Mouse (Mus musculus) intestine, embryonic 15.5 days (tissue): Measurements from ENCODE around the gene Ergic1. TPM values are rescaled to one million over a fixed set of nuclear protein-coding genes. Genes with fewer than 3 reads are reported as not detected.

Source experiments
- ATAC-seq: fragments of 200-750 bp; cut with Nextera tagmentation; 2 replicates; pipeline ENCODE4 v1.8.0; 2017; ENCODE audit warnings: moderate TSS enrichment, moderate library complexity
- H3K27ac ChIP-seq: fragments of 300-500 bp; sonication (generic); 2 replicates; pipeline ENCODE4 v1.5.1; 2015; ENCODE audit warnings: mild to moderate bottlenecking, inconsistent platforms
- H3K27me3 ChIP-seq: fragments of 300-500 bp; sonication (generic); replicated peaks from 2 replicates; pipeline ENCODE4 v1.6.1; 2015; ENCODE audit warnings: inconsistent platforms
- H3K36me3 ChIP-seq: fragments of 300-500 bp; sonication (generic); 2 replicates; pipeline ENCODE4 v1.6.1; 2015; ENCODE audit warnings: inconsistent platforms
- H3K4me1 ChIP-seq: fragments of 300-500 bp; sonication (generic); replicated peaks from 2 replicates; pipeline ENCODE4 v1.6.1; 2015; ENCODE audit warnings: inconsistent platforms
- H3K4me2 ChIP-seq: fragments of 300-500 bp; sonication (generic); replicated peaks from 2 replicates; pipeline ENCODE4 v1.6.1; 2015; ENCODE audit warnings: mild to moderate bottlenecking, inconsistent platforms
- H3K4me3 ChIP-seq: fragments of 300-500 bp; sonication (generic); replicated peaks from 2 replicates; pipeline ENCODE4 v1.5.1; 2015; ENCODE audit warnings: inconsistent platforms
- H3K9ac ChIP-seq: fragments of 300-500 bp; sonication (generic); 2 replicates; pipeline ENCODE4 v1.6.1; 2015; ENCODE audit warnings: inconsistent platforms
- H3K9me3 ChIP-seq: fragments of 300-500 bp; sonication (generic); 2 replicates; pipeline ENCODE4 v1.6.1; 2016; ENCODE audit warnings: inconsistent platforms
- WGBS: fragments of 180-500 bp; shearing (Covaris S2); methylation state at CpG from one replicate; pipeline ENCODE4 v1.1.7; 2015; 5-methylcytosine and 5-hydroxymethylcytosine counted together
- polyA plus RNA-seq: library from polyadenylated mRNA; unstranded; fragments of >200 nt; fragmentation: Nextera tagmentation; extraction: Ambion mirVana; gene quantifications from 2 replicates; pipeline ENCODE4 v1.2.1, GENCODE M21; 2015

The Ergic1 gene
- polyA plus RNA-seq, 1 experiment from 2014 or later: 97.0 TPM

GRCm38 (mm10) chr17:26643456-26643855, 82.2 kb downstream of the Ergic1 start:
- Histone ChIP-seq H3K4me1 (no peaks in the 10 kb centered on the region), H3K36me3 (peaks cover 46% of the 10 kb centered on the region), H3K27ac (no peak overlapping the region), H3K27me3 (no peaks in the 10 kb centered on the region), H3K9ac (no peak overlapping the region), H3K4me3 (no peak overlapping the region), H3K4me2 (no peak overlapping the region), H3K9me3 (no peaks in the 10 kb centered on the region)
- 95% methylated on average over 8 of the region's 8 CpGs for WGBS
- ATAC-seq: no peak

GRCm38 (mm10) chr17:26643993-26644392, 82.7 kb downstream of the Ergic1 start:
- H3K4me3 ChIP-seq: no peak overlapping the region
- no peak overlapping the region for H3K4me2 ChIP-seq
- H3K9me3 ChIP-seq: no peaks in the 10 kb centered on the region
- H3K36me3 ChIP-seq: peaks cover 46% of the 10 kb centered on the region
- H3K27ac ChIP-seq: no peak overlapping the region
- no peaks in the 10 kb centered on the region for H3K4me1 ChIP-seq
- 93% methylated on average over 2 of the region's 2 CpGs for WGBS
- H3K9ac ChIP-seq: no peak overlapping the region
- H3K27me3 ChIP-seq: no peaks in the 10 kb centered on the region
- no peak for ATAC-seq

- peaks cover 46% of the 10 kb centered on the region for H3K36me3 ChIP-seq
- no peak overlapping the region for H3K9ac ChIP-seq
- no peaks in the 10 kb centered on the region for H3K9me3 ChIP-seq
- H3K27me3 ChIP-seq: no peaks in the 10 kb centered on the region
- 83% methylated on average over 9 of the region's 9 CpGs for WGBS
- H3K4me2 ChIP-seq: no peak overlapping the region
- no peak for ATAC-seq
- H3K4me3 ChIP-seq: no peak overlapping the region
- no peak overlapping the region for H3K27ac ChIP-seq
- no peaks in the 10 kb centered on the region for H3K4me1 ChIP-seq
Observed at GRCm38 (mm10) chr17:26644509-26645410, 83.5 kb downstream of the Ergic1 start.

- Histone ChIP-seq H3K27me3 (no peaks in the 10 kb centered on the region), H3K27ac (no peak overlapping the region), H3K9me3 (no peaks in the 10 kb centered on the region), H3K9ac (no peak overlapping the region), H3K4me1 (no peaks in the 10 kb centered on the region), H3K4me3 (no peak overlapping the region), H3K36me3 (peaks cover 39% of the 10 kb centered on the region), H3K4me2 (no peak overlapping the region)
- no peak for ATAC-seq
- WGBS: 85% methylated on average over 8 of the region's 8 CpGs
Observed at GRCm38 (mm10) chr17:26645411-26645854, 84.1 kb downstream of the Ergic1 start.

- Histone ChIP-seq H3K4me1 (no peaks in the 10 kb centered on the region), H3K27me3 (no peaks in the 10 kb centered on the region), H3K4me3 (no peak overlapping the region), H3K4me2 (no peak overlapping the region), H3K27ac (peak overlapping the region; percentile 46), H3K9ac (no peak overlapping the region), H3K36me3 (peaks cover 28% of the 10 kb centered on the region), H3K9me3 (no peaks in the 10 kb centered on the region)
- peak; percentile 53 for ATAC-seq
- WGBS: 42% methylated on average over 13 of the region's 13 CpGs
Observed at GRCm38 (mm10) chr17:26647283-26647682, 86.0 kb downstream of the Ergic1 start.

- Histone ChIP-seq H3K9me3 (no peaks in the 10 kb centered on the region), H3K27ac (no peak overlapping the region), H3K36me3 (peaks cover 18% of the 10 kb centered on the region; the same call in 1 of the 2 replicates), H3K27me3 (no peaks in the 10 kb centered on the region), H3K4me1 (no peaks in the 10 kb centered on the region), H3K4me2 (no peak overlapping the region), H3K9ac (no peak overlapping the region), H3K4me3 (no peak overlapping the region)
- ATAC-seq: no peak
- 87% methylated on average over 4 of the region's 4 CpGs for WGBS
Observed at GRCm38 (mm10) chr17:26649565-26649964, 88.3 kb downstream of the Ergic1 start.

GRCm38 (mm10) chr17:26650451-26651363, 89.4 kb downstream of the Ergic1 start:
- Histone ChIP-seq H3K27ac (peak overlapping the region; percentile 27; the same call in 1 of the 2 replicates), H3K4me1 (no peaks in the 10 kb centered on the region), H3K4me2 (no peak overlapping the region), H3K9ac (no peak overlapping the region), H3K36me3 (peaks cover 20% of the 10 kb centered on the region; the same call in 1 of the 2 replicates), H3K4me3 (no peak overlapping the region), H3K9me3 (no peaks in the 10 kb centered on the region), H3K27me3 (no peaks in the 10 kb centered on the region)
- no peak for ATAC-seq
- 66% methylated on average over 14 of the region's 14 CpGs for WGBS

- H3K4me3 ChIP-seq: no peak overlapping the region
- no peak overlapping the region for H3K27ac ChIP-seq
- WGBS: 36% methylated on average over 19 of the region's 21 CpGs
- no peaks in the 10 kb centered on the region for H3K27me3 ChIP-seq
- H3K4me2 ChIP-seq: no peak overlapping the region
- no peak overlapping the region for H3K9ac ChIP-seq
- peaks cover 14% of the 10 kb centered on the region for H3K4me1 ChIP-seq
- ATAC-seq: no peak
- H3K9me3 ChIP-seq: no peaks in the 10 kb centered on the region
- H3K36me3 ChIP-seq: peaks cover 16% of the 10 kb centered on the region; the same call in 1 of the 2 replicates
Observed at GRCm38 (mm10) chr17:26658854-26659572, 97.7 kb downstream of the Ergic1 start.

GRCm38 (mm10) chr17:26659573-26659915, 98.3 kb downstream of the Ergic1 start:
- no peak for ATAC-seq
- Histone ChIP-seq H3K9me3 (no peaks in the 10 kb centered on the region), H3K36me3 (peaks cover 13% of the 10 kb centered on the region; the same call in 1 of the 2 replicates), H3K27me3 (no peaks in the 10 kb centered on the region), H3K4me1 (peaks cover 14% of the 10 kb centered on the region), H3K27ac (no peak overlapping the region), H3K4me3 (no peak overlapping the region), H3K9ac (no peak overlapping the region), H3K4me2 (no peak overlapping the region)
- WGBS: 77% methylated on average over 3 of the region's 3 CpGs

GRCm38 (mm10) chr17:26660192-26660912, 99.1 kb downstream of the Ergic1 start:
- peaks cover 14% of the 10 kb centered on the region for H3K4me1 ChIP-seq
- ATAC-seq: peak; percentile 43; the same call in 1 of the 2 replicates
- peaks cover 10% of the 10 kb centered on the region; the same call in 1 of the 2 replicates for H3K36me3 ChIP-seq
- H3K4me3 ChIP-seq: no peak overlapping the region
- WGBS: 21% methylated on average over 21 of the region's 21 CpGs
- H3K27me3 ChIP-seq: no peaks in the 10 kb centered on the region
- H3K4me2 ChIP-seq: 0 out of 2 replicates have a peak overlapping the region, but pooled peaks have one; percentile 26
- H3K9ac ChIP-seq: no peak overlapping the region
- no peak overlapping the region for H3K27ac ChIP-seq
- no peaks in the 10 kb centered on the region for H3K9me3 ChIP-seq

GRCm38 (mm10) chr17:26662204-26662603, 100.9 kb downstream of the Ergic1 start:
- Histone ChIP-seq H3K4me3 (no peak overlapping the region), H3K27ac (no peak overlapping the region), H3K4me2 (no peak overlapping the region), H3K36me3 (0 out of 2 replicates have a peak, but pooled peaks cover 2% of the 10 kb centered on the region), H3K27me3 (no peaks in the 10 kb centered on the region), H3K9me3 (no peaks in the 10 kb centered on the region), H3K9ac (no peak overlapping the region), H3K4me1 (peaks cover 14% of the 10 kb centered on the region)
- 82% methylated on average over 5 of the region's 5 CpGs for WGBS
- no peak for ATAC-seq
